Mouse (Mus musculus) brain, embryonic 18.5 days (tissue): ENCODE measurements around the gene Mup19.
"Not testable (repeated sequence)": the region's sequence is repeated elsewhere in the genome, so short reads cannot be mapped to it uniquely, and the experiment has no call there.

Experiments
- DNase-seq: peaks from one replicate; pipeline ENCODE4 v3.0.0-alpha.2; 2012; ENCODE audit warnings: low read depth, low spot score

Gene Mup19

GRCm38 (mm10) chr4:61782169-61782568 is at the start of gene Mup19:
Gene Mup19 (minus strand): TSS chr4:61782269.
- DNase-seq = not testable (repeated sequence)

- no peak for DNase-seq
Measured at GRCm38 (mm10) chr4:61829211-61829610, 47.1 kb upstream of the Mup19 start.

GRCm38 (mm10) chr4:61823185-61823584 is 41.1 kb upstream of the Mup19 start:
- no peak for DNase-seq

- DNase-seq = not testable (repeated sequence)
Measured at GRCm38 (mm10) chr4:61822541-61822940, 40.5 kb upstream of the Mup19 start.

- DNase-seq = no peak
Measured at GRCm38 (mm10) chr4:61815602-61816001, 33.5 kb upstream of the Mup19 start.

- no peak for DNase-seq
Measured at GRCm38 (mm10) chr4:61813435-61813834, 31.4 kb upstream of the Mup19 start.

GRCm38 (mm10) chr4:61811193-61811592 is 29.1 kb upstream of the Mup19 start:
- DNase-seq = not testable (repeated sequence)

- not testable (repeated sequence) for DNase-seq
Measured at GRCm38 (mm10) chr4:61808926-61809325, 26.9 kb upstream of the Mup19 start.

GRCm38 (mm10) chr4:61789699-61790098 is 7.6 kb upstream of the Mup19 start:
- not testable (repeated sequence) for DNase-seq

- DNase-seq = not testable (repeated sequence)
Measured at GRCm38 (mm10) chr4:61784231-61784630, 2.2 kb upstream of the Mup19 start.
